Mouse (Mus musculus) brain, embryonic 14.5 days (tissue): ENCODE results near the gene Gata2. TPM values are rescaled to one million over a fixed set of nuclear protein-coding genes. Genes with fewer than 3 reads are reported as not detected.

Source experiments
- DNase-seq: peaks from one replicate; pipeline ENCODE4 v3.0.0-alpha.2; 2011; ENCODE audit warnings: low read depth
- CTCF ChIP-seq: fragments of 200-500 bp; IDR thresholded peaks from 2 replicates; pipeline ENCODE4 v1.5.1; 2012; ENCODE audit warnings: inconsistent platforms, mild to moderate bottlenecking, moderate library complexity, borderline replicate concordance; ENCODE audit not compliant: insufficient read depth, insufficient read length; ENCODE audit errors: extremely low read depth
- POLR2A ChIP-seq: fragments of 200-500 bp; IDR thresholded peaks from 2 replicates; pipeline ENCODE4 v1.6.1; 2012; ENCODE audit warnings: mild to moderate bottlenecking, inconsistent platforms, borderline replicate concordance; ENCODE audit not compliant: poor library complexity, insufficient read depth, insufficient read length, severe bottlenecking; ENCODE audit errors: extremely low read depth
- polyA plus RNA-seq: library from polyadenylated mRNA; depleted of rRNA; stranded (reverse); fragments of >200 nt; gene quantifications from 2 replicates; pipeline ENCODE4 v1.2.3, GENCODE M21; 2012

The Gata2 gene
- polyA plus RNA-seq, 1 experiment: 15.6 TPM

DNA sequence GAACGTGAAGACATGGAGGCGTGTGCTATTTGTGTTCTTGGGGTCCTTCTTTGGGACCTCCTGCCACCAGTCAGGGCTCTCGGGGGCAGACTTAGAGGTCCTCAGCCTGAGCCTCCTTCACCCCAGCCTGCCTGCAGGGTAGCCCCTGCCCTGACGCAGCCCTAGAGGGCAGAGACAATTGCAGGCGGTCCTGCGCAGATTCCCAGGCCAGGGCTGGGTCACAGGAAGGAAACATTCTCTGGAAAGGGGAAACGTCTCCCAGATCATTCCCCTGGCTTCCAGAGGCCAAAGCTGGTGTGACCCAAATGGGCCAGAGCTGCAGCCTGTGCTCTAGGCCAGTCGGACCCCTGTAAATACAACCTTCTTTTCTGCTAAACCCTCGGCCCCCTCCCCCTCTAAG lies 12.2 kb downstream of the Gata2 start:
- no peak for TF ChIP-seq CTCF
- TF ChIP-seq POLR2A: no peak
- no peak for DNase-seq

DNA sequence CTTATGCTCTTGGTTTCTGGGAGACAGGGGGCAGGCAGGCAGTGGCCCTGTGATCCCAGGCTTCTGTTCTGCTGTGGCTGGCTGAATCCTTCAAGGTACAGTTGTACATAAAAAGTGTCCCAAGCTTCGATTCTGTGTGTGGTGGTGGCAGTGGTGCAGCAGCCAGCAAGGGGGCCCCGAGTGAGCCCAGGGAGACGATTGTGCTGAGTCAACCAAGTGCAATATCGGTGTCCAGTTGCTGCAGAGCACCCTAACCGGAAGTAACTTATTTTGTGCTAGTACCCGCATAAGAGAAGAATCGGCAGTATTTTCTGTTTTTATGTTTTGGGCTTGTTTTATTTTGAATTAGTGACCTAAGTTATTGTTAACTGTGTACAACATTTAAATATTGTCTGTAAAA lies 12.9 kb downstream of the Gata2 start:
- no peak for DNase-seq
- TF ChIP-seq POLR2A (no peak), CTCF (no peak)

DNA sequence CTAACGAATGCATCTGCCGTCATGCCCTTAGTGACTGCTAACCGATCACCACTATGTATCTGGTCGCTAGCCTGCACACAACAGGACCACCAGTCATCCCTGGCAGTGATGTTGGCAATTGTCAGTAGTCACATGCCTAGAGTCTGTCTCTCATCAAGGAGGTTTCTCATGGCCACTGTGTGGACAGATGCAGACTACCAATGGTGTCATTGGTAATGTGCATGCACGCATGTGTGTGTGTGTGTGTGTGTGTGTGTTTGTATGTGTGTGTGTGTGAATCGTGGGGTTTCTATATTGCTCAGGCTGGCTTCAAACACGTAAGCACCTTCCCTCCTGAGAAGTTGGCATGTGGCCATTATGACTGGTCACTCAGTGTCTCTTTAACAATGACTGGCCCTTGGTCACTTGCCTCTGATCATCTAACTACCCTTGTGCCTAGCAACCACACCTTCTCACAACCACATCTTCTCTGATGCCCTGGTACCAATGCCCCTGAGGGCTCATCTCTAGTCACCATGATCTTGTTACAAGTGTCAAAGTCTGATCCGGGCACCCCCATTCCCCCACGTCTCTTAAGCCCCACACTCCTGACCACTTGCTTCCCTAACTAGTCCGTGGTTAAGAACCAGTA lies 13.8 kb downstream of the Gata2 start:
- DNase-seq: no peak
- TF ChIP-seq CTCF (no peak), POLR2A (no peak)

DNA sequence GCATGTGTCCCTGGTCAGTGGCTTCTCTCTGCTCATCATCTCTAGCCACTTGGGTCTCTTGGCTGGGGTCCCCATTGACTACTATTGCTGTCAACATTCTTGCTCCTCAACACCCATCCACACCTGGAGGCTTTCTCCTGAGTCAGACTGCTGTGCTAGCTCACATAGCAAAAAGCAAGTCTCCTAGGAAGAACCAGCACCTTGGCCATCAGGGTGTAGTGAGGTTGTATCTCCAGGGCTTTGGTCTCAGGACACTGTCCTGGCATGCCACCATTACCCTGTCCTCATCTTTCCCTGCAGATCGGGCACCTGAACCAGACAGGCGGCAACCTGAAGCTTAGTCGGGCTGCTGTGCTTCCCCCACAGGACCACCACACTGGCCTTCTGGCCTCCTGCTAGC lies 14.6 kb downstream of the Gata2 start:
- DNase-seq: no peak
- TF ChIP-seq POLR2A: no peak
- no peak for TF ChIP-seq CTCF

DNA sequence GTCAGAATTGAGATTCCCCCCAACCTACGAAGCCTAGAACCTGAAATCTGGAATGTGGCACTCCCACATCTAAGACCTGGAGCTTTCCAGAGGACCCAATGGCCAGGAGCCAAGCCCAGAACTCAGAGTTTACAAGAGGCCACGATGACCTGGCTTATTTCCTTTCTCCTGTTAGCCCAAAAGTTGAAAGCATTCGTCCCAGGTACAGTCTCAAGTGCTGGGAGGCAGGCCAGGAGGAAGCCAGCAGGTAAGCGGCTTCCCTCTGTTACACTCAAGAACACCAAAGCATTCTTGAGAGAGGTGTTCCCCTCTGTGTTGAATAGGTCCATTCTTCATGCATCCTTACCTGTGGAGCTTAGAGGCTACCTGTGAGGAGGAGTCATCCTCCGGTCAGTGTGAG lies 15.8 kb downstream of the Gata2 start:
- no peak for DNase-seq
- no peak for TF ChIP-seq CTCF
- no peak for TF ChIP-seq POLR2A

DNA sequence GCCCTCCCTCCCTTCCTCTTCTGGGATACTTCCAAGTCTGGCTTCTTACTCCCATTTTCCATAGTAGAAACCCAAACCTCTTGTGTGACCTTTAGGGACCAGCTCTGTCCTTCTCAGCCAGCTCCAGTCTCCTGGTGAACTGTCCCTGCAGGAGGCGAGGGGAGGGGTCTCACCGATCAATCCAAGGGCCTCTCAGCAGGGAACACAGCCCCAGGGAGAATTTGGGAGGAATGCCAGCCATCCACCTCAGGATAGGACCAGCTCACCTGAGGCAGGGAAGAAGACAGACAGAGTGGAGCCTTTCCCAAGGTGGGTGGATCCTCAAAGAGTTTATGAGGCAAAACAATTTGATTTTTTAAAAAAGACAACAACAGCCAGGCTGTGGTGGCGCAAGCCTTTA lies 16.5 kb downstream of the Gata2 start:
- TF ChIP-seq POLR2A: no peak
- TF ChIP-seq CTCF: no peak
- no peak for DNase-seq

DNA sequence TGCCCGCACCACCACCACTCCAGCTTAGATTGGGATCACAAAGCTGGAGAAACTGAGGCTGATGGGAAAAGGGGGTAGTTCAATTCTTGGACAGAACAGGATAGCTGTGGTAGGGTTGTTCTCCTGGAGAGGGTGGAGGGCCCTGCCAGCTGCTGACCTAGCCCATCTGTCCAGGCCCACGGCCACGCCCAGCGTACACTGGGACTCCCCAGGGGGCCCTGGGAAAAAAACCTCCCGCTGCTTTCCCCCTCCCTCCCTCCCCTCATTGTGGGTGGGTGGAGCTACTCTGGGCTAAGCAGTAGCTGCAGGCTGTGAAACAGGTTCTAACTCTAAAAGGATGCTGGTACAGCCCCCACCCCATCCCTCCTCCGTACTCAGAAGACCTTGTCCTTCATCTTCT lies 22.1 kb downstream of the Gata2 start:
- no peak for TF ChIP-seq CTCF
- no peak for TF ChIP-seq POLR2A
- no peak for DNase-seq

DNA sequence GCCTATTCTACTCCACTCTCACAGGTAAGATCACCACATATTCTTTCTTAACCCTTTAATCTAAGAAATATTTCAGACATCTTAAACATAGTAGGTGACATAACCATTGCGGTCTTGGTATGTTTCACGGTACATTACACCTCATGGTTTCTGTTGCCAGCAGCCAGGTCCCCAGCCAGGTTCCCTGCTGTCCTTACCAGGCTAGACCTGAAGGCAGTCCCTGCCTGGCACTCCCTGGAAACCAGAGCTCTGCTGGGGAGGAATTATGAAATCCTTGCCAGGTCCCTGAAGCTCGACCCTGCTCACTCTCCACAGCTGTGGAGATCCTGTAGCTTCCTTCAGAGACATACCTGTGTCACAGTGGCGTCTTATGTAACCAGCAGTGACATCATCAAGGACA lies 22.5 kb downstream of the Gata2 start:
- TF ChIP-seq CTCF: no peak
- no peak for TF ChIP-seq POLR2A
- DNase-seq: no peak

DNA sequence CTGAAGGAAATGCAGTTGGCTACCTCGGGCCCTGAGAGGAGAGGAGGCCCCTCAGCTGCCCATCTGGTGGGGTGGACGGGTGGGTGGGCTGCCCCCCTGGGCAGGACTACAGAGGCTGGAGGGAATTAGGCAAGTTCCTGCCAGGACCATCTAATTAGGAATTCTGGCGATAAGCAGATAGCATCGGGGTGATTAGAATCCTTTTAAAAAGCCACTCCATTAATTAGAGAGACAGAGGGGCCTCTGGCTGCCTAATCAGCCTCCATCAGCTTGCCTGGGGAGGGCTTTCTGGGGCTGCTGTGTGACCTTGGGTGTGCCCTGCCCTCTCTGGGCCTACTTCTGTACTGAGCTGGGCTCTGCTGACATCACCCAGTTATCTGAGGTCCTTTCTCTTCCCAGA lies 25.4 kb downstream of the Gata2 start:
- DNase-seq: no peak
- no peak for TF ChIP-seq POLR2A
- TF ChIP-seq CTCF: no peak

DNA sequence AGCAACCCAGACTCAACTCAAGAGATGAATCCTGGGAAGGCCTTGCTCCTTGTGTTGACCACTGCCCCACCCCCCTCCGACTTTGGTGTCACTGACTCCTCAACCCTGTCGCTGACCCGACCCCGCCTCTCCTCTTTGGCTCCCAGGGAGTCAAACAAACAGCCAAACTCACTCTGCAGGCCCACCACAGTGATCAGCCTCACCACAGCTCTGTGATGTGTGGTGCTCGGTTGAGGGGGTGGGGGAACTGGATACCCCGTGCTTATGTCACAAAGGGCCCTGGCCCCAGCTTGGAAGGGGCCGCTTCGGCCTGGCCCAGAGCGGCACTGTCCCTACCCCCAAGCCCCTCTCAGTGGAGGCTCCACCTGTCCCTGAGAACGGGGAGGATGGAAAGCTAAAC lies 28.3 kb downstream of the Gata2 start, which contains the start of gene Dnajb8:
TSS of gene Dnajb8 (plus strand) at position 301 of the 400 bp plus-strand sequence.
- TF ChIP-seq POLR2A (no peak), CTCF (no peak)
- no peak for DNase-seq

DNA sequence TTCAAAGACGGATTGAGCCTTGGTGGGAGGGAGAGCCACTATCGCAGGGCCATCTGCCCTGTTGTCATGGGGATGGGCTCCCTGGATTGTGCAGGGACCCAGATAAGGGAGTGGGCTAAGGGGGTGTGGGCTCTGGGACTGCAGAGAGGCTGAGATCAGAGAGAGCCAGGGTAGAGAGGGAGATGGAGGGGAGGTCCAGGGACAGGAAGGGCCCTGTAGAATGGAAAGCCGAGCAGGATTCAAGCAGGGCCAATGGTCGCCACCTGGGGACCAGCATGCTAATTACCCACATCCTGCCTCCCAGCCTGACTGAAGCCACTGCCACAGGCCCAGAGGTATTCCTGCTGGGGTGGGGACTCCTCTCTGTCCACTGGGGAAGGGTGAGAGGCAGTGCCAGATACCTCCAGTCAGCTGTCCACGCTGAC lies 32.9 kb downstream of the Gata2 start:
- TF ChIP-seq POLR2A: no peak
- TF ChIP-seq CTCF: no peak
- peak; percentile 52 for DNase-seq

DNA sequence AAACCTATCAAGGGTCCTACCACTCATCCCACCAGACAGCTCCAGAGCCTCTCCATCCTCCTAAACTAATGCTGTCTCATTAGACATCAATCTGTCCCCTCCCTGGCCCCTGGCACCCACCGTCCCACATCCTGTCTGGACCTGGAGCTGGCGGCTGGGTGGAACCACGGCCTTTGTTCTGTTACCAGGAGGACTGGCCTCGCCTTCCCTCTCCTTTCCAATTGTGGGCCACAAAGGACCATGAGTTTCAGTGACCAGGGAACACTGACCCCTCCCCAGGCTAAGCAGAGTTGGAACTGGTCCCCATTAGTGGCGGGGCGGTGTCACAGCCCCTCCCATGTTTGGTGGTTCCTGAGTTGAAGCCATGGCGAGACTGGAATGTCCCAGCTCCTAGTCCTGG lies 33.8 kb downstream of the Gata2 start:
- DNase-seq: no peak
- no peak for TF ChIP-seq POLR2A
- no peak for TF ChIP-seq CTCF
